Mouse (Mus musculus): ENCODE measurements around the gene Edem2.

DNA sequence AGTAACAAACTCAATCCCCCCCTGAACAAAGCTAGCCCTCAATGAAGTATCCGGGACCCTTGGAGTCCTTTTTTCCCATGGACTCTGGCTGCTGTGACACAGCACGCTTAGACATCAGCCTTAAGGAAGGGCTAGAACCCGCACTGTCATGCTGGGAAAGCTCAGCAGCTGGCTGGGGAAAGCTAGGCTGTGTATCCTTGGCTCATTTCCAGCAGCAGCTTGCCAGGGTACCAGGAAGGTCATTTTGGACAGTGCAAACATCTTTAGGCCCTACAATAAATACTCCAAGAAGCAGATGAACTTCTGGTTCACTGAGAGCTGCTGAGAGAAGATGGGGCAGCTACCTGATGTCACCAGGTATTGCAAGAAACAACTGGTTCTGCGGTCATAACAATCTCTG lies 58.0 kb downstream of the Edem2 start:
- no peak for TF ChIP-seq POLR2A (IDR thresholded peaks at IDR 0.05; ENCODE audit: low read depth, low read length)
- TF ChIP-seq CTCF (conservative IDR thresholded peaks at IDR 0.05; ENCODE audit: insufficient read depth, insufficient read length, low read depth, low read length) = no peak

Data from kidney, adult 2 months (tissue).